Mouse (Mus musculus): ENCODE measurements around the gene Caln1.

DNA sequence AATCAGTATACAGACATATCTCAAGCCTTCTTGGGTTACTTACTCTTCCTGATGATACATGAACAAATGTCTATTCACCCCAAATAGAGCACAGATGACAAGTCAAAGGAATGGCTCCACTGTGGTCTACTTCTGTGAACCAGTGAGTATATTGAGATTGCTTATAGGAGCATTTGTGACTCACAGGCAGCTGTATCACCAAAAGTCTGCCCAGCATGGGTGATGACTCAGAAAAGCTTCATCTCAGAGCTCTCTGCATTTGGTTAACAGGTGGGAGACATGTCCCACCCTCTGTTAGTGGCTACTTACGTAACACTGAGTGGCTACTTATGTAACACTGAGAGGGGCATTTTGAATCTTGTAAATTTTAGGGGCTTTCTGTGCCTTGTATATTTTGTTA lies 296.8 kb downstream of the Caln1 start:
- no peak for TF ChIP-seq CTCF (IDR thresholded peaks at IDR 0.05; ENCODE audit: low read depth)
- no peak for TF ChIP-seq EP300 (IDR thresholded peaks at IDR 0.05; ENCODE audit: low read depth)

Data from liver, embryonic 14.5 days (tissue).